Mouse (Mus musculus) right cerebral cortex, adult 18-20 months (tissue): ENCODE measurements around the gene Taar9.
"Not testable (repeated sequence)": the region's sequence is repeated elsewhere in the genome, so short reads cannot be mapped to it uniquely, and the experiment has no call there.

Source experiments
- DNase-seq: peaks from one replicate; pipeline ENCODE4 v3.0.0; 2022; ENCODE audit warnings: mixed read lengths

The Taar9 gene

DNA sequence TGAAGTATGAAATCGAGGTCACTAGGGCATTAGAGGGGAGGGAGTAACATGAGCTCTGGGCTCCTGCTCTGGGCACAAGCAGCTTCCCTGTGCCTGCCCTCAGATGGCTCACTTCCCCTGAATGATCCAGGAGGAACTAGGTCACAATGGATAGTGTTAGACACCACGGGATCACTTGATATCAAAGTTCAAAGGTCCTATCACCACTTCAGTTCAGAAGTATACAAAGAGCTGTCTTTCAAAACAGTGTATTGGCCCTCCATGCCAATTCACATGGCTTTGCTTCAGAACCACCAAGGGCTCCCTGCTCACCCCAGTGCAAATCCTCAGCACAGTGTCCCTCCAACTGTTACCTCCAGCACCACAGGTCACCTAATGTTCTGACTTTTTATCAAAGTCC lies 34.6 kb downstream of the Taar9 start:
- DNase-seq: not testable (repeated sequence)

DNA sequence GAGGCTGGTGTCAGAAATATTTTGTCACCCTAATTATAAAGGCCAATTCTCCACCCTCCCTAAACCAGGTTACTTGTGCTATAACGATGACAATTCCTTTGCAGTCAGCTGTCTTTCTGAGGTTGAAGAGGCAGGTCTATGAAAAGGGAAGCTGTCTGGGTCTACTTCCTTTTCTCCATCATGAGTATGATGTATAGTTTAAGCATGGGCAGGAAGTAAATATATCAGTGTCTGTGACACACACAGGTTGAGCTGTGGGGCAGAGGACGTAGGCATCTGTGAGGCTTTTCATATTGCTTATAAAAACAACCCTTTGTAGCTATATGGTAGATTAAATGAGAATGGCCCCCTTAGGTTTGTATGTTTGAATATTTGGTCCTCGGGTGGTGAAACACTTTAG lies 50.3 kb downstream of the Taar9 start:
- DNase-seq: no peak
